Mouse (Mus musculus): ENCODE measurements around the gene Stx6. TPM values are rescaled to one million over a fixed set of nuclear protein-coding genes. Genes with fewer than 3 reads are reported as not detected.

The Stx6 gene
- polyA plus RNA-seq, 1 experiment: 83.1 TPM

- Histone ChIP-seq H3K4me1 (ENCODE audit: control insufficient read depth, insufficient read depth, low read length) (peaks cover 12% of the 10 kb centered on the region), H3K4me3 (replicated peaks; ENCODE audit: extremely low read depth, low read depth, low read length) (no peak overlapping the region)
- TF ChIP-seq POLR2A (IDR thresholded peaks at IDR 0.05; ENCODE audit: borderline replicate concordance, extremely low read depth, low read depth, low read length) (no peak), CTCF (IDR thresholded peaks at IDR 0.05; ENCODE audit: insufficient read depth, low read length) (no peak)
- DNase-seq: no peak
- WGBS: 45% methylated on average over 6 of the region's 6 CpGs
Measured at GRCm38 (mm10) chr1:155212493-155212892, 54.0 kb downstream of the Stx6 start.

GRCm38 (mm10) chr1:155212936-155213774 lies 54.6 kb downstream of the Stx6 start:
- Histone ChIP-seq H3K4me3 (replicated peaks; ENCODE audit: extremely low read depth, low read depth, low read length) (no peak overlapping the region), H3K4me1 (ENCODE audit: control insufficient read depth, insufficient read depth, low read length) (peaks cover 12% of the 10 kb centered on the region)
- DNase-seq: no peak
- WGBS: 29% methylated on average over 18 of the region's 18 CpGs
- TF ChIP-seq CTCF (IDR thresholded peaks at IDR 0.05; ENCODE audit: insufficient read depth, low read length) (no peak), POLR2A (IDR thresholded peaks at IDR 0.05; ENCODE audit: borderline replicate concordance, extremely low read depth, low read depth, low read length) (no peak)

GRCm38 (mm10) chr1:155213912-155214311 lies 55.4 kb downstream of the Stx6 start:
- TF ChIP-seq CTCF (IDR thresholded peaks at IDR 0.05; ENCODE audit: insufficient read depth, low read length) (no peak), POLR2A (IDR thresholded peaks at IDR 0.05; ENCODE audit: borderline replicate concordance, extremely low read depth, low read depth, low read length) (no peak)
- DNase-seq: no peak
- WGBS: 69% methylated on average over 7 of the region's 7 CpGs
- Histone ChIP-seq H3K4me1 (ENCODE audit: control insufficient read depth, insufficient read depth, low read length) (peaks cover 12% of the 10 kb centered on the region), H3K4me3 (replicated peaks; ENCODE audit: extremely low read depth, low read depth, low read length) (no peak overlapping the region)

- Histone ChIP-seq H3K4me3 (replicated peaks; ENCODE audit: extremely low read depth, low read depth, low read length) (no peak overlapping the region), H3K4me1 (ENCODE audit: control insufficient read depth, insufficient read depth, low read length) (peaks cover 12% of the 10 kb centered on the region)
- DNase-seq: no peak
- TF ChIP-seq POLR2A (IDR thresholded peaks at IDR 0.05; ENCODE audit: borderline replicate concordance, extremely low read depth, low read depth, low read length) (no peak), CTCF (IDR thresholded peaks at IDR 0.05; ENCODE audit: insufficient read depth, low read length) (no peak)
- WGBS: 57% methylated on average over 9 of the region's 9 CpGs
Measured at GRCm38 (mm10) chr1:155215066-155215764, 56.7 kb downstream of the Stx6 start.

- H3K4me3 ChIP-seq (replicated peaks; ENCODE audit: extremely low read depth, low read depth, low read length): no peak overlapping the region
- DNase-seq: no peak
- no peak for TF ChIP-seq CTCF (IDR thresholded peaks at IDR 0.05; ENCODE audit: insufficient read depth, low read length)
- TF ChIP-seq POLR2A (IDR thresholded peaks at IDR 0.05; ENCODE audit: borderline replicate concordance, extremely low read depth, low read depth, low read length): no peak
- peaks cover 10% of the 10 kb centered on the region for H3K4me1 ChIP-seq (ENCODE audit: control insufficient read depth, insufficient read depth, low read length)
- 83% methylated on average over 11 of the region's 11 CpGs for WGBS
Measured at GRCm38 (mm10) chr1:155216313-155216712, 57.8 kb downstream of the Stx6 start.

- Histone ChIP-seq H3K4me1 (ENCODE audit: control insufficient read depth, insufficient read depth, low read length) (peaks cover 10% of the 10 kb centered on the region), H3K4me3 (replicated peaks; ENCODE audit: extremely low read depth, low read depth, low read length) (no peak overlapping the region)
- DNase-seq: no peak
- WGBS: 66% methylated on average over 6 of the region's 6 CpGs
- TF ChIP-seq CTCF (IDR thresholded peaks at IDR 0.05; ENCODE audit: insufficient read depth, low read length): no peak
- no peak for TF ChIP-seq POLR2A (IDR thresholded peaks at IDR 0.05; ENCODE audit: borderline replicate concordance, extremely low read depth, low read depth, low read length)
Measured at GRCm38 (mm10) chr1:155216844-155217243, 58.3 kb downstream of the Stx6 start.

GRCm38 (mm10) chr1:155217865-155218541 lies 59.5 kb downstream of the Stx6 start:
- 51% methylated on average over 9 of the region's 9 CpGs for whole genome bisulfite sequencing
- Histone ChIP-seq H3K4me3 (replicated peaks; ENCODE audit: extremely low read depth, low read depth, low read length) (no peak overlapping the region), H3K4me1 (ENCODE audit: control insufficient read depth, insufficient read depth, low read length) (peaks cover under 1% of the 10 kb centered on the region; the same call in 1 of the 2 replicates)
- TF ChIP-seq POLR2A (IDR thresholded peaks at IDR 0.05; ENCODE audit: borderline replicate concordance, extremely low read depth, low read depth, low read length): no peak
- TF ChIP-seq CTCF (IDR thresholded peaks at IDR 0.05; ENCODE audit: insufficient read depth, low read length): peak; percentile 87
- DNase-seq: peak; percentile 56

GRCm38 (mm10) chr1:155218924-155219323 lies 60.4 kb downstream of the Stx6 start:
- WGBS: 76% methylated on average over 5 of the region's 5 CpGs

GRCm38 (mm10) chr1:155222101-155222669 lies 63.7 kb downstream of the Stx6 start:
- WGBS: 63% methylated on average over 11 of the region's 11 CpGs
- DNase-seq: no peak
- peaks cover 3% of the 10 kb centered on the region; the same call in 1 of the 2 replicates for H3K4me1 ChIP-seq (ENCODE audit: control insufficient read depth, insufficient read depth, low read length)

More at GRCm38 (mm10) chr1:155218924-155219323, 60.4 kb downstream of the Stx6 start:
- Histone ChIP-seq H3K4me3 (replicated peaks; ENCODE audit: extremely low read depth, low read depth, low read length) (no peak overlapping the region), H3K4me1 (ENCODE audit: control insufficient read depth, insufficient read depth, low read length) (peaks cover 1% of the 10 kb centered on the region; the same call in 1 of the 2 replicates)
- TF ChIP-seq POLR2A (IDR thresholded peaks at IDR 0.05; ENCODE audit: borderline replicate concordance, extremely low read depth, low read depth, low read length) (no peak), CTCF (IDR thresholded peaks at IDR 0.05; ENCODE audit: insufficient read depth, low read length) (no peak)
- no peak for DNase-seq

More at GRCm38 (mm10) chr1:155222101-155222669, 63.7 kb downstream of the Stx6 start:
- no peak for TF ChIP-seq POLR2A (IDR thresholded peaks at IDR 0.05; ENCODE audit: borderline replicate concordance, extremely low read depth, low read depth, low read length)
- TF ChIP-seq CTCF (IDR thresholded peaks at IDR 0.05; ENCODE audit: insufficient read depth, low read length): no peak
- no peak overlapping the region for H3K4me3 ChIP-seq (replicated peaks; ENCODE audit: extremely low read depth, low read depth, low read length)
